Mouse (Mus musculus): ENCODE results near the gene Tbc1d10c. TPM values are rescaled to one million over a fixed set of nuclear protein-coding genes. Genes with fewer than 3 reads are reported as not detected.

The Tbc1d10c gene
- polyA plus RNA-seq, 1 experiment from 2014 or later: 3.7 TPM

GRCm38 (mm10) chr19:4154437-4155222, 36.5 kb downstream of the Tbc1d10c start:
- H3K4me2 ChIP-seq: peak overlapping the region; percentile 41
- no peak for DNase-seq
- 25% methylated on average over 13 of the region's 13 CpGs for WGBS (ENCODE audit: insufficient replicate concordance)
- H3K9me3 ChIP-seq (replicated peaks): no peaks in the 10 kb centered on the region
- peak overlapping the region; percentile 55 for H3K27ac ChIP-seq
- H3K27me3 ChIP-seq: no peaks in the 10 kb centered on the region
- H3K36me3 ChIP-seq: peaks cover 82% of the 10 kb centered on the region
- H3K9ac ChIP-seq: peak overlapping the region; percentile 51
- peaks cover 54% of the 10 kb centered on the region for H3K4me1 ChIP-seq (replicated peaks)
- peak; percentile 22; the same call in 1 of the 2 replicates for ATAC-seq (ENCODE audit: low read depth)
- H3K4me3 ChIP-seq (replicated peaks): peak overlapping the region; percentile 33

GRCm38 (mm10) chr19:4153232-4153654, 37.8 kb downstream of the Tbc1d10c start, which contains the start of gene Ptprcap:
Gene Ptprcap (plus strand): TSS chr19:4153604.
- DNase-seq: no peak
- no peak for ATAC-seq (ENCODE audit: low read depth)
- Histone ChIP-seq H3K4me3 (replicated peaks) (peak within 1 kb of the TSS; percentile 33; the same call in 1 of the 2 replicates), H3K9ac (peak within 1 kb of the TSS; percentile 51), H3K9me3 (replicated peaks) (no peaks in the 10 kb centered on the region), H3K27ac (peak within 1 kb of the TSS; percentile 55; the same call in 1 of the 2 replicates), H3K36me3 (peaks cover 68% of the 10 kb centered on the region), H3K4me1 (replicated peaks) (peaks cover 66% of the 10 kb centered on the region), H3K27me3 (no peaks in the 10 kb centered on the region), H3K4me2 (peak within 1 kb of the TSS; percentile 41; the same call in 1 of the 2 replicates)
- 78% methylated on average over 11 of the region's 11 CpGs for WGBS (ENCODE audit: insufficient replicate concordance)

GRCm38 (mm10) chr19:4152445-4153231, 38.4 kb downstream of the Tbc1d10c start:
- Histone ChIP-seq H3K4me2 (no peak overlapping the region), H3K27ac (no peak overlapping the region), H3K27me3 (no peaks in the 10 kb centered on the region), H3K9ac (no peak overlapping the region), H3K36me3 (peaks cover 62% of the 10 kb centered on the region), H3K9me3 (replicated peaks) (no peaks in the 10 kb centered on the region), H3K4me1 (replicated peaks) (peaks cover 72% of the 10 kb centered on the region), H3K4me3 (replicated peaks) (no peak overlapping the region)
- ATAC-seq (ENCODE audit: low read depth) (no peak), DNase-seq (no peak)
- 79% methylated on average over 8 of the region's 8 CpGs for WGBS (ENCODE audit: insufficient replicate concordance)

GRCm38 (mm10) chr19:4151898-4152297, 39.2 kb downstream of the Tbc1d10c start:
- no peak overlapping the region for H3K4me2 ChIP-seq
- H3K4me3 ChIP-seq (replicated peaks): no peak overlapping the region
- H3K27me3 ChIP-seq: no peaks in the 10 kb centered on the region
- ATAC-seq (ENCODE audit: low read depth) (no peak), DNase-seq (no peak)
- no peaks in the 10 kb centered on the region for H3K9me3 ChIP-seq (replicated peaks)
- WGBS (ENCODE audit: insufficient replicate concordance): 75% methylated on average over 5 of the region's 5 CpGs
- peaks cover 77% of the 10 kb centered on the region for H3K4me1 ChIP-seq (replicated peaks)
- no peak overlapping the region for H3K27ac ChIP-seq
- H3K36me3 ChIP-seq: peaks cover 55% of the 10 kb centered on the region
- H3K9ac ChIP-seq: no peak overlapping the region

- Histone ChIP-seq H3K4me1 (replicated peaks) (peaks cover 77% of the 10 kb centered on the region), H3K36me3 (peaks cover 51% of the 10 kb centered on the region), H3K27me3 (no peaks in the 10 kb centered on the region), H3K9me3 (replicated peaks) (no peaks in the 10 kb centered on the region), H3K27ac (no peak overlapping the region), H3K9ac (no peak overlapping the region), H3K4me2 (no peak overlapping the region), H3K4me3 (replicated peaks) (no peak overlapping the region)
- DNase-seq (no peak), ATAC-seq (ENCODE audit: low read depth) (no peak)
- WGBS (ENCODE audit: insufficient replicate concordance): 67% methylated on average over 5 of the region's 5 CpGs
Measured at GRCm38 (mm10) chr19:4151488-4151860, 39.6 kb downstream of the Tbc1d10c start.

GRCm38 (mm10) chr19:4150567-4151487, 40.3 kb downstream of the Tbc1d10c start:
- 80% methylated on average over 22 of the region's 22 CpGs for WGBS (ENCODE audit: insufficient replicate concordance)
- Histone ChIP-seq H3K36me3 (peaks cover 44% of the 10 kb centered on the region), H3K4me2 (no peak overlapping the region), H3K27me3 (no peaks in the 10 kb centered on the region), H3K27ac (no peak overlapping the region), H3K4me1 (replicated peaks) (peaks cover 76% of the 10 kb centered on the region), H3K9ac (no peak overlapping the region), H3K4me3 (replicated peaks) (no peak overlapping the region), H3K9me3 (replicated peaks) (0 out of 2 replicates have a peak, but pooled peaks cover 2% of the 10 kb centered on the region)
- ATAC-seq (ENCODE audit: low read depth): no peak
- no peak for DNase-seq

- H3K27me3 ChIP-seq: no peaks in the 10 kb centered on the region
- peaks cover 40% of the 10 kb centered on the region for H3K36me3 ChIP-seq
- WGBS (ENCODE audit: insufficient replicate concordance): 85% methylated on average over 17 of the region's 17 CpGs
- H3K4me1 ChIP-seq (replicated peaks): peaks cover 69% of the 10 kb centered on the region
- peak overlapping the region; percentile 86 for H3K4me3 ChIP-seq (replicated peaks)
- ATAC-seq (ENCODE audit: low read depth): no peak
- no peak for DNase-seq
- H3K4me2 ChIP-seq: peak overlapping the region; percentile 84
- H3K27ac ChIP-seq: peak overlapping the region; percentile 9; the same call in 1 of the 2 replicates
- 0 out of 2 replicates have a peak, but pooled peaks cover 4% of the 10 kb centered on the region for H3K9me3 ChIP-seq (replicated peaks)
- H3K9ac ChIP-seq: no peak overlapping the region
Measured at GRCm38 (mm10) chr19:4149764-4150461, 41.2 kb downstream of the Tbc1d10c start.

- Histone ChIP-seq H3K27me3 (no peaks in the 10 kb centered on the region), H3K27ac (peak overlapping the region; percentile 81), H3K36me3 (peaks cover 40% of the 10 kb centered on the region), H3K4me3 (replicated peaks) (peak overlapping the region; percentile 86), H3K9ac (peak overlapping the region; percentile 87), H3K9me3 (replicated peaks) (0 out of 2 replicates have a peak, but pooled peaks cover 4% of the 10 kb centered on the region), H3K4me2 (peak overlapping the region; percentile 84), H3K4me1 (replicated peaks) (peaks cover 63% of the 10 kb centered on the region)
- 74% methylated on average over 11 of the region's 11 CpGs for WGBS (ENCODE audit: insufficient replicate concordance)
- DNase-seq: no peak
- no peak for ATAC-seq (ENCODE audit: low read depth)
Measured at GRCm38 (mm10) chr19:4149283-4149682, 41.8 kb downstream of the Tbc1d10c start.

GRCm38 (mm10) chr19:4148819-4149218, 42.3 kb downstream of the Tbc1d10c start:
- WGBS (ENCODE audit: insufficient replicate concordance): 2% methylated on average over 8 of the region's 8 CpGs
- H3K27ac ChIP-seq: peak overlapping the region; percentile 81
- peak overlapping the region; percentile 84 for H3K4me2 ChIP-seq
- ATAC-seq (ENCODE audit: low read depth): peak; percentile 26
- H3K27me3 ChIP-seq: no peaks in the 10 kb centered on the region
- peaks cover 38% of the 10 kb centered on the region for H3K36me3 ChIP-seq
- H3K4me3 ChIP-seq (replicated peaks): peak overlapping the region; percentile 86
- DNase-seq: no peak
- H3K9ac ChIP-seq: peak overlapping the region; percentile 87
- peaks cover 58% of the 10 kb centered on the region for H3K4me1 ChIP-seq (replicated peaks)
- H3K9me3 ChIP-seq (replicated peaks): 0 out of 2 replicates have a peak, but pooled peaks cover 4% of the 10 kb centered on the region

- Histone ChIP-seq H3K27me3 (no peaks in the 10 kb centered on the region), H3K4me3 (replicated peaks) (peak within 1 kb of the TSS; percentile 86), H3K4me2 (peak within 1 kb of the TSS; percentile 84), H3K36me3 (peaks cover 34% of the 10 kb centered on the region), H3K27ac (peak within 1 kb of the TSS; percentile 81), H3K9ac (peak within 1 kb of the TSS; percentile 87), H3K4me1 (replicated peaks) (peaks cover 57% of the 10 kb centered on the region), H3K9me3 (replicated peaks) (0 out of 2 replicates have a peak, but pooled peaks cover 4% of the 10 kb centered on the region)
- under 1% methylated on average over 33 of the region's 33 CpGs for WGBS (ENCODE audit: insufficient replicate concordance)
- ATAC-seq (ENCODE audit: low read depth) (peak; percentile 92), DNase-seq (peak; percentile 92)
Measured at GRCm38 (mm10) chr19:4148491-4148806, 42.6 kb downstream of the Tbc1d10c start, which contains the start of gene Coro1b. Gene Coro1b (plus strand): TSS chr19:4148619.
